Mouse (Mus musculus): ENCODE measurements at regions not wholly inside any gene's neighbourhood (a gene's known extent, or its start where the extent isn't known, plus 50 kb on each side); places are given as distances from the start of the nearest gene placed in this dataset.
A peak's percentile ranks its signal among the peaks of the same experiment; 100 is the strongest.

- ATAC-seq (replicated peaks; ENCODE audit: extremely low read depth, insufficient read depth, low FRiP score): no peak
- 54% methylated on average over 14 of the region's 14 CpGs for WGBS
These were observed 91.0 kb downstream of the Gm21962 start for GRCm38 (mm10) chr3:137762213-137762884.

GRCm38 (mm10) chr3:137763406-137763805 is 92.1 kb downstream of the Gm21962 start:
- H3K4me2 ChIP-seq (ENCODE audit: low read depth, low read length): no peak overlapping the region
- 80% methylated on average over 5 of the region's 5 CpGs for WGBS
- ATAC-seq (replicated peaks; ENCODE audit: extremely low read depth, insufficient read depth, low FRiP score): no peak
- no peak overlapping the region for H3K4me3 ChIP-seq (ENCODE audit: low read length)
- H3K27ac ChIP-seq (ENCODE audit: low read length): no peak overlapping the region
- H3K9ac ChIP-seq (ENCODE audit: low read length): no peak overlapping the region
- no peaks in the 10 kb centered on the region for H3K36me3 ChIP-seq (ENCODE audit: control insufficient read depth, insufficient read depth)
- H3K9me3 ChIP-seq (replicated peaks; ENCODE audit: control insufficient read depth, low read length): no peaks in the 10 kb centered on the region
- H3K27me3 ChIP-seq (ENCODE audit: control insufficient read depth, insufficient read depth, low read length): no peaks in the 10 kb centered on the region
- H3K4me1 ChIP-seq (ENCODE audit: control insufficient read depth, insufficient read depth, low read length): no peaks in the 10 kb centered on the region

More at GRCm38 (mm10) chr3:137762213-137762884, 91.0 kb downstream of the Gm21962 start:
- H3K4me2 ChIP-seq (ENCODE audit: low read depth, low read length): no peak overlapping the region
- H3K27me3 ChIP-seq (ENCODE audit: control insufficient read depth, insufficient read depth, low read length): no peaks in the 10 kb centered on the region
- H3K36me3 ChIP-seq (ENCODE audit: control insufficient read depth, insufficient read depth): no peaks in the 10 kb centered on the region
- no peak overlapping the region for H3K27ac ChIP-seq (ENCODE audit: low read length)
- H3K4me1 ChIP-seq (ENCODE audit: control insufficient read depth, insufficient read depth, low read length): no peaks in the 10 kb centered on the region
- no peaks in the 10 kb centered on the region for H3K9me3 ChIP-seq (replicated peaks; ENCODE audit: control insufficient read depth, low read length)
- H3K4me3 ChIP-seq (ENCODE audit: low read length): no peak overlapping the region
- no peak overlapping the region for H3K9ac ChIP-seq (ENCODE audit: low read length)

GRCm38 (mm10) chr3:137768627-137769026 is 95.7 kb upstream of the H2afz start:
- no peaks in the 10 kb centered on the region for H3K27me3 ChIP-seq (ENCODE audit: control insufficient read depth, insufficient read depth, low read length)
- H3K4me1 ChIP-seq (ENCODE audit: control insufficient read depth, insufficient read depth, low read length): no peaks in the 10 kb centered on the region
- no peaks in the 10 kb centered on the region for H3K9me3 ChIP-seq (replicated peaks; ENCODE audit: control insufficient read depth, low read length)
- H3K4me2 ChIP-seq (ENCODE audit: low read depth, low read length): no peak overlapping the region
- H3K4me3 ChIP-seq (ENCODE audit: low read length): no peak overlapping the region
- H3K36me3 ChIP-seq (ENCODE audit: control insufficient read depth, insufficient read depth): no peaks in the 10 kb centered on the region
- no peak overlapping the region for H3K27ac ChIP-seq (ENCODE audit: low read length)
- ATAC-seq (replicated peaks; ENCODE audit: extremely low read depth, insufficient read depth, low FRiP score): no peak
- 76% methylated on average over 4 of the region's 4 CpGs for WGBS
- H3K9ac ChIP-seq (ENCODE audit: low read length): no peak overlapping the region

GRCm38 (mm10) chr3:137775076-137775849 is 89.0 kb upstream of the H2afz start:
- ATAC-seq (replicated peaks; ENCODE audit: extremely low read depth, insufficient read depth, low FRiP score): peak; percentile 69
- no peaks in the 10 kb centered on the region for H3K9me3 ChIP-seq (replicated peaks; ENCODE audit: control insufficient read depth, low read length)
- H3K4me1 ChIP-seq (ENCODE audit: control insufficient read depth, insufficient read depth, low read length): peaks cover 11% of the 10 kb centered on the region
- no peak overlapping the region for H3K4me3 ChIP-seq (ENCODE audit: low read length)
- 0 out of 2 replicates have a peak overlapping the region, but pooled peaks have one; percentile 8 for H3K27ac ChIP-seq (ENCODE audit: low read length)
- H3K36me3 ChIP-seq (ENCODE audit: control insufficient read depth, insufficient read depth): no peaks in the 10 kb centered on the region
- no peak overlapping the region for H3K9ac ChIP-seq (ENCODE audit: low read length)
- H3K4me2 ChIP-seq (ENCODE audit: low read depth, low read length): no peak overlapping the region
- WGBS: 20% methylated on average over 6 of the region's 6 CpGs
- H3K27me3 ChIP-seq (ENCODE audit: control insufficient read depth, insufficient read depth, low read length): no peaks in the 10 kb centered on the region; the same call in 1 of the 2 replicates

- H3K9ac ChIP-seq (ENCODE audit: low read length): no peak overlapping the region
- no peaks in the 10 kb centered on the region for H3K36me3 ChIP-seq (ENCODE audit: control insufficient read depth, insufficient read depth)
- H3K4me1 ChIP-seq (ENCODE audit: control insufficient read depth, insufficient read depth, low read length): peaks cover 11% of the 10 kb centered on the region
- no peaks in the 10 kb centered on the region for H3K9me3 ChIP-seq (replicated peaks; ENCODE audit: control insufficient read depth, low read length)
- H3K27me3 ChIP-seq (ENCODE audit: control insufficient read depth, insufficient read depth, low read length): no peaks in the 10 kb centered on the region; the same call in 1 of the 2 replicates
- no peak overlapping the region for H3K27ac ChIP-seq (ENCODE audit: low read length)
- peak; percentile 47; the same call in 1 of the 2 replicates for ATAC-seq (replicated peaks; ENCODE audit: extremely low read depth, insufficient read depth, low FRiP score)
- peak overlapping the region; percentile 50 for H3K4me2 ChIP-seq (ENCODE audit: low read depth, low read length)
- WGBS: 28% methylated on average over 7 of the region's 7 CpGs
- H3K4me3 ChIP-seq (ENCODE audit: low read length): peak overlapping the region; percentile 30; the same call in 1 of the 2 replicates
These were observed 86.2 kb upstream of the H2afz start for GRCm38 (mm10) chr3:137778113-137778512.

DNA sequence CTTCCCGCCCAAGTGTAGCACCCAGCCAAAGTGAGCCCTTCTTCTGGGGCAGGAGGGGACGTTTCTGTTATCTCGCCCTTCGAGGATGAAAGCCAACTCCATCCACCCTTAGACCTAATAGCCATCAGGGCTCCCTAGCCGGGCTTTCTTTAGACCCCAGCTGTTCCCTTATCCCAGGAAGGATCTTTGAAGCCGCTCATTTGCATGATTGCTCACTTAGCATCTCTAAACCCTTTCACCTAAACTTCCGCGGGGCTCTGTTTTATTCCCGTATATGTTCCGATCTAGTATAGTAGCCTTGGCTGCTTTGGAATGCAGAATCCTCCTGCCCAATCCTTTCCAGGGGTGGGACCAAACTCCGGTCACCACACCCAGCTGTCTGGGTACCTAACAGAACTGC is 84.3 kb upstream of the H2afz start:
- H3K36me3 ChIP-seq (ENCODE audit: control insufficient read depth, insufficient read depth): no peaks in the 10 kb centered on the region
- 6% methylated on average over 11 of the region's 11 CpGs for WGBS
- H3K27ac ChIP-seq (ENCODE audit: low read length): no peak overlapping the region
- no peak for ATAC-seq (replicated peaks; ENCODE audit: extremely low read depth, insufficient read depth, low FRiP score)
- H3K4me1 ChIP-seq (ENCODE audit: control insufficient read depth, insufficient read depth, low read length): peaks cover 15% of the 10 kb centered on the region
- H3K9ac ChIP-seq (ENCODE audit: low read length): no peak overlapping the region
- peak overlapping the region; percentile 49 for H3K4me2 ChIP-seq (ENCODE audit: low read depth, low read length)
- H3K4me3 ChIP-seq (ENCODE audit: low read length): peak overlapping the region; percentile 26
- no peaks in the 10 kb centered on the region for H3K9me3 ChIP-seq (replicated peaks; ENCODE audit: control insufficient read depth, low read length)
- H3K27me3 ChIP-seq (ENCODE audit: control insufficient read depth, insufficient read depth, low read length): no peaks in the 10 kb centered on the region; the same call in 1 of the 2 replicates

DNA sequence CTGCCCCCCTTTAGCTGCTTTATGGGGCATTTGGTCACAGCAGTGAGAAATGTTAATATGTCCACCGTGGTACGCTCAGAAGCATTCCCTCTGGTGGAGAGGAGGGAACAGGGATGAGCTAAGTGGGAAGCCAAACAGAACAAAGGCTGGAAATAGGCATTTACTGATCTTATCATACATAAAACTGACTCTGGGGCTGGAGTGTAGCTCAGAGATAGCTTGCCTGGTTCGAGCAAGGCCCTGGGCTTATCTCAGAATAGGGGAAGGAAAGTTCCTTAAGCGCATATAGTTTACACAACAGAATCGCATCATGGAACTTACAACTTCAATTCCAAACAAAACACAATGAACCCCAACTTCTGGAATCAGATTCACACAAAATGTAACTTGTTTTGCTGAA is 81.5 kb upstream of the H2afz start:
- 52% methylated on average over 5 of the region's 5 CpGs for WGBS
- no peak for ATAC-seq (replicated peaks; ENCODE audit: extremely low read depth, insufficient read depth, low FRiP score)

DNA sequence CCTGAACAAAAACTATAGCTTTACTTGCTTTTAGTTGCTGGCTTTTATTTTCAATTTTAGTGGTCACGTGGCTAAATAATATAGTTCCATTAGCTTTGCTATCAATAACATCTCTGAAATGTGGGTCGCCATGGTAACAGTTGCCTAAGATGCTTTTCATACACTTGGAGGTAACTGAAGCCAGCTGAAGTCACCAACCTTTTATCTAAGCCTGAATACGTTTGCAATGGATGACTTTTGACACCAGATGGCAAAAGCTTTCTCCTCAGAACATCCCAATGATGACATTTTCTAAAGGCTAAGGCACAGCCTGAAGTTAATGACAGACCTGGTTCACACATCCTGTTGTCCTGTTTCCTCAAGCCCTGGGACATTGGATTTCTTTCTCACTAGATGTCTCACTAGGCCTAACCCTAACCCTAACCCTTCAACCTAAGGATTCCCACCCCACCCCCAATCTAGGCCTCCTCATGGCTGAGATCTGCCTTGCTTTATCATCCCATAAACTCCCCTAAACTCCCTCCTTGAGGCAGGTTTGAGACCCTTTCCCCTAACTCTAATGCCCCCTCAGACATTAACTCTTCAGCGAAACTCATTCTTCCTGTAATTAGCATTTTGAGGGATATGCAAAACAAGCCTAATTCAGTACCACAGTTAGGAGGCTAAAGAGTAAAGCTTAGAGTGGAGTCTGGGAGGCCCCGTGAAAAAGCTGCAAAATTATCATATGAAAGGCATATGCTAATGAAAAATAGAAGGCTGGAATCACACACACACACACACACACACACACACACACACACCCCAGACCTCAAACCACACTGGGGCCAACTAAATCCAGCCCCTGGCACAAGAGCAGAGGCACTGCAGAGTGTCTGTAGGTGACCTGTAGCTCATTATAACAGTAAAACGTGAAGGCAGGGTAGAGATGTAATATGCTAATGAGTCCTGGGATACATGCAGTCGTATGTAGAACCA is 80.1 kb upstream of the H2afz start:
- Histone ChIP-seq H3K4me2 (ENCODE audit: low read depth, low read length) (no peak overlapping the region), H3K27ac (ENCODE audit: low read length) (no peak overlapping the region), H3K36me3 (ENCODE audit: control insufficient read depth, insufficient read depth) (no peaks in the 10 kb centered on the region), H3K4me3 (ENCODE audit: low read length) (no peak overlapping the region), H3K9ac (ENCODE audit: low read length) (no peak overlapping the region), H3K4me1 (ENCODE audit: control insufficient read depth, insufficient read depth, low read length) (peaks cover 9% of the 10 kb centered on the region), H3K9me3 (replicated peaks; ENCODE audit: control insufficient read depth, low read length) (no peaks in the 10 kb centered on the region), H3K27me3 (ENCODE audit: control insufficient read depth, insufficient read depth, low read length) (no peaks in the 10 kb centered on the region; the same call in 1 of the 2 replicates)
- 58% methylated on average over 7 of the region's 7 CpGs for WGBS
- ATAC-seq (replicated peaks; ENCODE audit: extremely low read depth, insufficient read depth, low FRiP score): no peak

More for the DNA sequence above, 81.5 kb upstream of the H2afz start:
- H3K4me2 ChIP-seq (ENCODE audit: low read depth, low read length): no peak overlapping the region
- H3K4me1 ChIP-seq (ENCODE audit: control insufficient read depth, insufficient read depth, low read length): peaks cover 9% of the 10 kb centered on the region
- H3K36me3 ChIP-seq (ENCODE audit: control insufficient read depth, insufficient read depth): no peaks in the 10 kb centered on the region
- H3K4me3 ChIP-seq (ENCODE audit: low read length): no peak overlapping the region
- no peaks in the 10 kb centered on the region for H3K9me3 ChIP-seq (replicated peaks; ENCODE audit: control insufficient read depth, low read length)
- no peak overlapping the region for H3K27ac ChIP-seq (ENCODE audit: low read length)
- no peak overlapping the region for H3K9ac ChIP-seq (ENCODE audit: low read length)
- no peaks in the 10 kb centered on the region; the same call in 1 of the 2 replicates for H3K27me3 ChIP-seq (ENCODE audit: control insufficient read depth, insufficient read depth, low read length)

Measured in heart, embryonic 16.5 days (tissue).